Mouse (Mus musculus) macrophage (primary cell): ENCODE measurements around the gene Hspb7. TPM values are rescaled to one million over a fixed set of nuclear protein-coding genes. Genes with fewer than 3 reads are reported as not detected.

ENCODE experiments used
- H3K27ac ChIP-seq: fragments of 350-480 bp; formaldehyde crosslinking; 2 replicates; pipeline ENCODE4 v1.9.0; 2021
- H3K36me3 ChIP-seq: fragments of 350-480 bp; formaldehyde crosslinking; 2 replicates; pipeline ENCODE4 v1.9.0; 2021; ENCODE audit errors: inconsistent target
- H3K4me3 ChIP-seq: fragments of 350-480 bp; formaldehyde crosslinking; 2 replicates; pipeline ENCODE4 v1.9.0; 2021; ENCODE audit errors: inconsistent target
- H3K79me2 ChIP-seq: fragments of 350-480 bp; formaldehyde crosslinking; 2 replicates; pipeline ENCODE4 v1.9.0; 2021; ENCODE audit errors: inconsistent target
- WGBS: methylation state at CpG from one replicate; pipeline ENCODE4 v1.1.7; 2026; ENCODE audit warnings: inconsistent platforms; ENCODE audit not compliant: missing documents; 5-methylcytosine and 5-hydroxymethylcytosine counted together
- polyA plus RNA-seq: library from polyadenylated mRNA; stranded (reverse); fragments of 250-400 nt; gene quantifications from 3 replicates; pipeline ENCODE4 v1.2.4, GENCODE M21; 2018; ENCODE audit warnings: inconsistent platforms

The Hspb7 gene
- polyA plus RNA-seq, 1 experiment from 2014 or later: not detected

GRCm38 (mm10) chr4:141465512-141466288 lies 45.1 kb downstream of the Hspb7 start:
- peaks cover 91% of the 10 kb centered on the region for H3K36me3 ChIP-seq
- no peak overlapping the region for H3K27ac ChIP-seq
- 95% methylated on average over 34 of the region's 34 CpGs for WGBS
- H3K79me2 ChIP-seq: peaks cover 13% of the 10 kb centered on the region; the same call in 1 of the 2 replicates
- no peak overlapping the region for H3K4me3 ChIP-seq

GRCm38 (mm10) chr4:141466289-141466795 lies 45.8 kb downstream of the Hspb7 start:
- H3K4me3 ChIP-seq: no peak overlapping the region
- H3K27ac ChIP-seq: no peak overlapping the region
- H3K36me3 ChIP-seq: peaks cover 97% of the 10 kb centered on the region
- 93% methylated on average over 16 of the region's 16 CpGs for WGBS
- H3K79me2 ChIP-seq: peaks cover 6% of the 10 kb centered on the region; the same call in 1 of the 2 replicates

- Histone ChIP-seq H3K36me3 (peaks cover 98% of the 10 kb centered on the region), H3K79me2 (no peaks in the 10 kb centered on the region; the same call in 1 of the 2 replicates), H3K27ac (no peak overlapping the region), H3K4me3 (no peak overlapping the region)
- 94% methylated on average over 15 of the region's 15 CpGs for WGBS
These were observed 46.4 kb downstream of the Hspb7 start for GRCm38 (mm10) chr4:141466844-141467580.

- no peak overlapping the region for H3K4me3 ChIP-seq
- peaks cover 98% of the 10 kb centered on the region for H3K36me3 ChIP-seq
- WGBS: 91% methylated on average over 6 of the region's 6 CpGs
- no peak overlapping the region for H3K27ac ChIP-seq
- H3K79me2 ChIP-seq: no peaks in the 10 kb centered on the region
These were observed 47.0 kb downstream of the Hspb7 start for GRCm38 (mm10) chr4:141467581-141467927.

- WGBS: 71% methylated on average over 8 of the region's 10 CpGs
These were observed 48.0 kb downstream of the Hspb7 start for GRCm38 (mm10) chr4:141468576-141468975.

GRCm38 (mm10) chr4:141469343-141469742 lies 48.8 kb downstream of the Hspb7 start:
- Histone ChIP-seq H3K36me3 (peaks cover 97% of the 10 kb centered on the region), H3K79me2 (no peaks in the 10 kb centered on the region), H3K4me3 (no peak overlapping the region), H3K27ac (no peak overlapping the region)
- 93% methylated on average over 9 of the region's 9 CpGs for WGBS

More at GRCm38 (mm10) chr4:141468576-141468975, 48.0 kb downstream of the Hspb7 start:
- Histone ChIP-seq H3K4me3 (no peak overlapping the region), H3K79me2 (no peaks in the 10 kb centered on the region), H3K36me3 (peaks cover 97% of the 10 kb centered on the region), H3K27ac (no peak overlapping the region)

GRCm38 (mm10) chr4:141471491-141471890 lies 50.9 kb downstream of the Hspb7 start:
- WGBS: 97% methylated on average over 14 of the region's 16 CpGs

GRCm38 (mm10) chr4:141472641-141473321 lies 52.2 kb downstream of the Hspb7 start:
- no peaks in the 10 kb centered on the region; the same call in 1 of the 2 replicates for H3K79me2 ChIP-seq
- no peak overlapping the region for H3K4me3 ChIP-seq
- WGBS: 97% methylated on average over 30 of the region's 32 CpGs
- H3K27ac ChIP-seq: no peak overlapping the region
- H3K36me3 ChIP-seq: peaks cover 89% of the 10 kb centered on the region

More at GRCm38 (mm10) chr4:141471491-141471890, 50.9 kb downstream of the Hspb7 start:
- Histone ChIP-seq H3K36me3 (peaks cover 97% of the 10 kb centered on the region), H3K27ac (no peak overlapping the region), H3K79me2 (no peaks in the 10 kb centered on the region; the same call in 1 of the 2 replicates), H3K4me3 (no peak overlapping the region)

- peaks cover 86% of the 10 kb centered on the region for H3K36me3 ChIP-seq
- H3K4me3 ChIP-seq: no peak overlapping the region
- H3K79me2 ChIP-seq: no peaks in the 10 kb centered on the region; the same call in 1 of the 2 replicates
- H3K27ac ChIP-seq: no peak overlapping the region
- WGBS: 97% methylated on average over 17 of the region's 19 CpGs
These were observed 53.9 kb downstream of the Hspb7 start for GRCm38 (mm10) chr4:141474431-141474830.

Other genes with a start within 250 kb of the Hspb7 start
- gene Rsg1, start 206.8 kb upstream of the Hspb7 start, polyA plus RNA-seq: 0.22 to 1.3 TPM in 2 of 3 replicates, not detected in the other
- gene Arhgef19, start 181.3 kb upstream of the Hspb7 start, polyA plus RNA-seq: 0.35 TPM in 1 of 3 replicates, not detected in the others
- gene Epha2, start 119.5 kb upstream of the Hspb7 start, polyA plus RNA-seq: 0.03 to 0.17 TPM in 2 of 3 replicates, not detected in the other
- not detected in 3 replicates for gene Fam131c, start 52.6 kb upstream of the Hspb7 start, polyA plus RNA-seq
- not detected in 3 replicates for gene Clcnka, start 22.1 kb upstream of the Hspb7 start, polyA plus RNA-seq
- gene Clcnkb, start 4.8 kb upstream of the Hspb7 start, polyA plus RNA-seq: not detected in 3 replicates
- gene Srarp, start 15.3 kb downstream of the Hspb7 start, polyA plus RNA-seq: not detected in 3 replicates
- 10.7 to 11.7 TPM (median 11.6 TPM) in 3 replicates for gene Zbtb17, start 23.9 kb downstream of the Hspb7 start, polyA plus RNA-seq
- 18.2 to 31.4 TPM (median 19.2 TPM) in 3 replicates for gene Spen, start 117.8 kb downstream of the Hspb7 start, polyA plus RNA-seq
- 107 to 177 TPM (median 134 TPM) in 3 replicates for gene Fblim1, start 185.3 kb downstream of the Hspb7 start, polyA plus RNA-seq
- gene Tmem82, start 197.9 kb downstream of the Hspb7 start, polyA plus RNA-seq: 1.3 to 4.5 TPM (median 2.7 TPM) in 3 replicates
- gene Slc25a34, start 203.0 kb downstream of the Hspb7 start, polyA plus RNA-seq: 0.09 to 0.17 TPM in 2 of 3 replicates, not detected in the other
- gene Plekhm2, start 244.1 kb downstream of the Hspb7 start, polyA plus RNA-seq: 44.8 to 76.0 TPM (median 74.2 TPM) in 3 replicates